Mouse (Mus musculus): ENCODE measurements around the gene Adck2. TPM values are rescaled to one million over a fixed set of nuclear protein-coding genes. Genes with fewer than 3 reads are reported as not detected.

Adck2 gene
- polyA plus RNA-seq, 1 experiment from 2014 or later: 26.6 TPM

DNA sequence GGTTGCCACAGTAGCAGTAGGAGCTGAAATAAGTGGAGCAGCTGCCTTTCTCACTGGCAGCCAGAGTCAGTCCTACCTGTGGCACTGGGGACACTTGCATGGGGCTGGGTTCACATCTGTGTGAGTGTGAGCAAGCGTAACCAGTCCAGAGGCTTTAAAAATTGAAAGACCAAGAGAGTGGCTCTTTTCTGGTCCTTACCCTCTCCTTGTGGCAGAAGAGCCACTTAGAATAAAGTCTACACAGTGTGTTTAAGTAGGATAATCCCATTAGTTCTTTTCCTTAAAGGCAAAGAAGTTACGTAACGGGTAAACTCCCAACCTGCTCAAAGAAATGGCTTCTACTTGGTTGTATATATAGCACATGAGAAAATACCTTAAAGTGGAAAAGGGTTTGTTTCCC, 27.2 kb downstream of the Adck2 start:
- H3K4me3 ChIP-seq: no peak overlapping the region
- H3K9me3 ChIP-seq: no peaks in the 10 kb centered on the region
- no peak for ATAC-seq (ENCODE audit: borderline replicate concordance, extremely low read depth, low FRiP score, low TSS enrichment)
- peaks cover 49% of the 10 kb centered on the region for H3K36me3 ChIP-seq
- H3K27ac ChIP-seq: no peak overlapping the region
- H3K9ac ChIP-seq: no peak overlapping the region
- no peaks in the 10 kb centered on the region for H3K27me3 ChIP-seq
- H3K4me1 ChIP-seq: no peaks in the 10 kb centered on the region
- 90% methylated on average over 3 of the region's 3 CpGs for WGBS
- no peak overlapping the region for H3K4me2 ChIP-seq

DNA sequence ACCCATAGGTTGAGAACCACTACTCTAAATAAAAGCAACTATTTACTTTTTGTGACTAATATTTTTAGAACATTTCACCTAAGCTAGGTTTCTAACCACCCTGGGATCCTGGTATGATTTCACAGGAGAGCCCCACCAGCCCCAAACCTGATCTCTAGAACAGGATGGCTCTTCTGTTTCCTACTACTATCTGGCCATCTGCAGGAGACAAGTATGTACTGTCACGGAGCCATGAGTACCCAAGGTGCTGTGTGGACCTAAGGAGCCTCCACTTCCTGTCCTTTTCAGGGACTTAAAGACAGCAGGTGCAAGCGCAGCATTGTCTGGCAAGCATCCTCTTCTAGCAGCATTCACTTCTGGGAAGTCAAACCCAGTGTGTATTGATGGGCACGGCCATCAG, 28.2 kb downstream of the Adck2 start:
- H3K9me3 ChIP-seq: no peaks in the 10 kb centered on the region
- no peak overlapping the region for H3K4me3 ChIP-seq
- peaks cover 49% of the 10 kb centered on the region for H3K36me3 ChIP-seq
- H3K27me3 ChIP-seq: no peaks in the 10 kb centered on the region
- 80% methylated on average over 3 of the region's 3 CpGs for WGBS
- no peak overlapping the region for H3K9ac ChIP-seq
- no peak for ATAC-seq (ENCODE audit: borderline replicate concordance, extremely low read depth, low FRiP score, low TSS enrichment)
- H3K4me1 ChIP-seq: peaks cover 4% of the 10 kb centered on the region; the same call in 1 of the 2 replicates
- H3K4me2 ChIP-seq: no peak overlapping the region
- H3K27ac ChIP-seq: no peak overlapping the region

DNA sequence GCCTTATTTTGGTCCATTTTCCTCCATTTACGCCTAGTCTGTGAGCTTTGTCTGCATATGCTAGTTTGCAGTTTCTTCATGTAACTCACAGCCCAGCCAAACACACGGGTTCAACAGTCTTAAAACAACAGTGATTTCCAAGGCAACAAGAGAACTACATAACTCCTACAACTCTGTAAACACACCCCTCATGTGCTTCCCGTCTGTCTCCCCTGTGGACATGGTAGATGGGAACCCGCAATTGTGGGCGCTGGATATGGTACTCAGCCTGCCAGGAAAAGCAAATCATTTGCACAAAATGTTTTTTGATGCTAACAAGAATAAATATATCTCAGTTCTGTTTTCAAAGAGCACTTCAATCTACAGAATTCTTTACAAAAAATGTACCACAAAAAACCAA, 30.9 kb downstream of the Adck2 start:
- H3K4me1 ChIP-seq: peaks cover 4% of the 10 kb centered on the region; the same call in 1 of the 2 replicates
- H3K27me3 ChIP-seq: no peaks in the 10 kb centered on the region
- no peak overlapping the region for H3K27ac ChIP-seq
- H3K9ac ChIP-seq: no peak overlapping the region
- H3K4me2 ChIP-seq: no peak overlapping the region
- peaks cover 32% of the 10 kb centered on the region for H3K36me3 ChIP-seq
- no peak overlapping the region for H3K4me3 ChIP-seq
- no peak for ATAC-seq (ENCODE audit: borderline replicate concordance, extremely low read depth, low FRiP score, low TSS enrichment)
- H3K9me3 ChIP-seq: no peaks in the 10 kb centered on the region
- WGBS: 74% methylated on average over 5 of the region's 5 CpGs

DNA sequence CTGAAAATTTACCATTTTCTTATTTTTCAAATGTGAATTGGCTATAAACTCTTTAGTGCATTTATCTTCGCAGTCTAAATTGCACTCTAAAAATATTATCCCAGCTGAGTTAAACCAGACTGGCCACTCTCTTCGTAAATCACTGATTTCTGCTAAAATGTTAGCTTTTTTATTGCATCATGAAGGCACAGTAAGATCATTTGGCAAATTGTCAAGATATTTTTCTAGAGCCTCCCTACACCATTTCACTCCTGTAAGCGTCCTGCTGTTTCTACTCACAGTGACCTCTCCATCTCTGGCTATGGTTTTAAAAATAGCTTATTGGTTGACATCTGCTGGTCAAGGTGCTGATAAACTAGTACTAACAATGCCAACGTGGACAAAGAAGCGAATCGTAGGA, 32.4 kb downstream of the Adck2 start:
- Histone ChIP-seq H3K27ac (no peak overlapping the region), H3K4me2 (no peak overlapping the region)
- no peak for ATAC-seq (ENCODE audit: borderline replicate concordance, extremely low read depth, low FRiP score, low TSS enrichment)

DNA sequence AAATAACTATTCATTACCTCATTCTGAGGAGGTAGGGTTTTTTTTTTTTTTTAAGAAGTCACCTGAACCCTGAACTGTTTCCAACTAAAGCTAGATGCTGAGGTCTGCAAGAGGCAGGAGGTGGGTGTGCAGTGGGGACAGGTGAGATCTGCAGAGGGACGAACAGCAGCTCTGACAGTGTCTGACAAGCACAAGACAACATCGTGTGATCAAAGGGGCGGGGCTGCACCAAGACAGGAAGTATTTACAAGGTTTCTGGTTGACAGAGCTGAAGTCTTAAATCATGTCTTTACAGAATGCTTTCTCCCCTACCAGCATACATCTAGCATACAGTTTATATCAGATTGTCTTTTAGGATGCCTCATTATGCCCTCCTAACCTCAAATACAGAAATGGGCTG, 33.2 kb downstream of the Adck2 start:
- ATAC-seq (ENCODE audit: borderline replicate concordance, extremely low read depth, low FRiP score, low TSS enrichment): no peak
- H3K36me3 ChIP-seq: peaks cover 19% of the 10 kb centered on the region
- WGBS: 59% methylated on average over 3 of the region's 3 CpGs

More for the DNA sequence above, 32.4 kb downstream of the Adck2 start:
- no peak overlapping the region for H3K4me3 ChIP-seq
- no peaks in the 10 kb centered on the region for H3K27me3 ChIP-seq
- H3K4me1 ChIP-seq: peaks cover 4% of the 10 kb centered on the region; the same call in 1 of the 2 replicates
- H3K9me3 ChIP-seq: no peaks in the 10 kb centered on the region
- 56% methylated on average over 6 of the region's 6 CpGs for WGBS
- H3K36me3 ChIP-seq: peaks cover 21% of the 10 kb centered on the region
- no peak overlapping the region for H3K9ac ChIP-seq

DNA sequence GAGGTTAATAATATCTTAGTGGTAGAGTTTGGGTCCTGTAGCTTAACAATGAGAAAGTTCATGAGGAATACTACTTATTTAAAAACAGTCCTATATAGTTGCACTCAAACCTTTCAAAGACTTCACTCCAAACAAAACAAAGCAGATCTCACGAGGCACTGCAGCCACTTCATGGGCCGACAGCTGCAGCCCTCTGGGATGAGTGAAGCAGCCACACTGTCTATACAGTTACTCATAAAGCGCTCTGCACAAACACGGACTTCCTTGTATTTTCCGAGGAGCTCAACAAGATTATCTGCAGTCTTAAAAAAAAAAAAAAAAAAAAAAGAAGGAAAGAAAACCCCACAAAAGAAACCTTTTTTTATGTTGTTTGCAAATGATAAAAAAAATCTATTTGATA, 33.7 kb downstream of the Adck2 start:
- Histone ChIP-seq H3K9me3 (no peaks in the 10 kb centered on the region), H3K4me3 (no peak overlapping the region), H3K36me3 (peaks cover 16% of the 10 kb centered on the region), H3K4me2 (no peak overlapping the region), H3K4me1 (peaks cover 4% of the 10 kb centered on the region; the same call in 1 of the 2 replicates), H3K27ac (no peak overlapping the region), H3K27me3 (no peaks in the 10 kb centered on the region), H3K9ac (no peak overlapping the region)
- WGBS: 58% methylated on average over 5 of the region's 5 CpGs
- ATAC-seq (ENCODE audit: borderline replicate concordance, extremely low read depth, low FRiP score, low TSS enrichment): no peak

More for the DNA sequence above, 33.2 kb downstream of the Adck2 start:
- Histone ChIP-seq H3K9me3 (no peaks in the 10 kb centered on the region), H3K4me1 (peaks cover 4% of the 10 kb centered on the region; the same call in 1 of the 2 replicates), H3K27me3 (no peaks in the 10 kb centered on the region), H3K4me2 (no peak overlapping the region), H3K4me3 (no peak overlapping the region), H3K9ac (no peak overlapping the region), H3K27ac (no peak overlapping the region)

DNA sequence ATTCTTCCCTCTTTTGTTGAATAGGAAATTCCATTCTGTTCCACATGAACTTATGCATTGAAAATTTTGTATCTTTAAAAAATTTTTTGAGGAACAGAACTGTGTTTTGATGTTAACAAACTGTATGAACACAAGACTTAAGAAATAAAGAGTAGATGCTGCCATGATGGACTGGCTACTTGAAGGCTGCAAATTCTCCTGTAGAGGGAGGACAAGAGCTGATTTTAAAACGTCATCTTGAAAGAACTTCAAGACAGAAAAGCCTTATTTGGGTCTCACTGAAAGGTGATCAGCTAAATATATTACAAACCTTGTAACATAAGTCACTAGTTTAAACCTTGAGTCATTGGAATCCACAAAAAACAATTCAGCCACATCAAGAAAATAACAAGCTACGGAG, 36.5 kb downstream of the Adck2 start:
- ATAC-seq (ENCODE audit: borderline replicate concordance, extremely low read depth, low FRiP score, low TSS enrichment): no peak
- Histone ChIP-seq H3K4me1 (peaks cover 4% of the 10 kb centered on the region; the same call in 1 of the 2 replicates), H3K9ac (no peak overlapping the region), H3K4me3 (no peak overlapping the region), H3K36me3 (peaks cover 13% of the 10 kb centered on the region), H3K9me3 (no peaks in the 10 kb centered on the region), H3K27me3 (no peaks in the 10 kb centered on the region), H3K27ac (no peak overlapping the region), H3K4me2 (no peak overlapping the region)
- WGBS: 65% methylated on average over 2 of the region's 2 CpGs

DNA sequence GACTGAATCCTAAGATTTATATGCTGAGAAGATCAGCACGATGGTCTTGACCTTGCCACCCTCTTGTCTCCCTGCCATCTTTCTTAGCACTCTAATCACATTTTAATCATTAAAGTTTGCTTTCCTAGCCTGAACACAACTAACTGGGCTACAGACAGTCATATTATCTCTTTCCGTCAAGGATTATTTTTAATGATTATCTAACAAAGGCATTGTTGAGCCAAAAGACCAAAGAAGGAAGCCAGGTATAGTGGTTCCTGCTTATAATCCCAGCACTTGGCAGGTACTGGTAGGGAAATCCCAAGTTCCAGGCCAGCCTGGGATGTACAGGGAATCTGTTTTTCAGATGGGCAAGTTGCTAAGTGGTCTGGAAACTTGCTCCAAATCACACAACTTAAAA, 37.6 kb downstream of the Adck2 start:
- H3K36me3 ChIP-seq: peaks cover 17% of the 10 kb centered on the region
- 90% methylated on average over 2 of the region's 2 CpGs for WGBS

More for the DNA sequence above, 37.6 kb downstream of the Adck2 start:
- no peak overlapping the region for H3K9ac ChIP-seq
- H3K27ac ChIP-seq: no peak overlapping the region
- no peak overlapping the region for H3K4me3 ChIP-seq
- H3K27me3 ChIP-seq: no peaks in the 10 kb centered on the region
- ATAC-seq (ENCODE audit: borderline replicate concordance, extremely low read depth, low FRiP score, low TSS enrichment): no peak
- peaks cover under 1% of the 10 kb centered on the region; the same call in 1 of the 2 replicates for H3K4me1 ChIP-seq
- no peak overlapping the region for H3K4me2 ChIP-seq
- H3K9me3 ChIP-seq: no peaks in the 10 kb centered on the region

Other genes starting within 250 kb of the Adck2 start
- 39.3 and 41.5 TPM in 2 replicates for gene Slc37a3, start 196.2 kb upstream of the Adck2 start, polyA plus RNA-seq (2015; fragmentation: Nextera tagmentation; extraction: Ambion mirVana)
- gene Rab19, start 192.7 kb upstream of the Adck2 start, polyA plus RNA-seq (2015; fragmentation: Nextera tagmentation; extraction: Ambion mirVana): 4.2 and 6.3 TPM in 2 replicates
- gene Mkrn1, start 153.4 kb upstream of the Adck2 start, polyA plus RNA-seq (2015; fragmentation: Nextera tagmentation; extraction: Ambion mirVana): 66.5 and 68.5 TPM in 2 replicates
- 20.5 and 20.8 TPM in 2 replicates for gene Dennd2a, start 16.0 kb upstream of the Adck2 start, polyA plus RNA-seq (2015; fragmentation: Nextera tagmentation; extraction: Ambion mirVana)
- gene Gm42420, start 11.9 kb downstream of the Adck2 start, polyA plus RNA-seq (2015; fragmentation: Nextera tagmentation; extraction: Ambion mirVana): 0.85 TPM in 1 of 2 replicates, not detected in the other
- 319 and 328 TPM in 2 replicates for gene Ndufb2, start 18.7 kb downstream of the Adck2 start, polyA plus RNA-seq (2015; fragmentation: Nextera tagmentation; extraction: Ambion mirVana)
- gene Braf, start 151.6 kb downstream of the Adck2 start, polyA plus RNA-seq (2015; fragmentation: Nextera tagmentation; extraction: Ambion mirVana): 15.2 and 17.3 TPM in 2 replicates
- gene Mrps33, start 237.1 kb downstream of the Adck2 start, polyA plus RNA-seq (2015; fragmentation: Nextera tagmentation; extraction: Ambion mirVana): 164 and 179 TPM in 2 replicates

Data from lung, embryonic 15.5 days (tissue).